Mouse (Mus musculus): ENCODE results near the gene Pgp. TPM values are rescaled to one million over a fixed set of nuclear protein-coding genes. Genes with fewer than 3 reads are reported as not detected.

Pgp gene
- polyA plus RNA-seq, 1 experiment from 2014 or later, result 81.0 TPM

DNA sequence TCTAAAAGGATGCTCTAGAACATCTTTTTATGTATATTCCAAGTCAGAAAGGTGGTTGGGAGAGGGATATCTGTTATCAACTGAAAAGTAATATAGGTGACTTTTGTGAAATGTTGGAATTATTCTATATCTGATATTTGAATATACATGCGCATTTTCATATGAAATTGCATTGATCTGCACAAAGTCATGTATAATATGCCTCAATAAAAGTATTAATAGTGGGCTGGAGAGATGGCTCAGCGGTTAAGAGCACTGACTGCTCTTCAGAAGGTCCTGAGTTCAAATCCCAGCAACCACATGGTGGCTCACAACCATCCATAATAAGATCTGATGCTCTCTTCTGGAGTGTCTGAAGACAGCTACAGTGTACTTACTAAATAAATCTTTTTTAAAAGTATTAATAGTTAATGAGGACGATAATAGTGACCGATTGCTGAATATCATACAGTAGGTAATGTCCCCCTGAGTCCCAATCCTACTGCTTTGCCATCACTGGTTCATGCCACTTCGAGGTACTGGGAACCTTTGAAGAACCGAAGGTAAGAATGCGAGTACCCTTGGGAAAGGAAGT lies 769 bp upstream of the Pgp start:
- ATAC-seq (replicated peaks; ENCODE audit: low FRiP score, low TSS enrichment, low read depth) (no peak), DNase-seq (ENCODE audit: low spot score) (no peak)
- peak overlapping the region; percentile 97 for H3K4me2 ChIP-seq (ENCODE audit: low read length)

DNA sequence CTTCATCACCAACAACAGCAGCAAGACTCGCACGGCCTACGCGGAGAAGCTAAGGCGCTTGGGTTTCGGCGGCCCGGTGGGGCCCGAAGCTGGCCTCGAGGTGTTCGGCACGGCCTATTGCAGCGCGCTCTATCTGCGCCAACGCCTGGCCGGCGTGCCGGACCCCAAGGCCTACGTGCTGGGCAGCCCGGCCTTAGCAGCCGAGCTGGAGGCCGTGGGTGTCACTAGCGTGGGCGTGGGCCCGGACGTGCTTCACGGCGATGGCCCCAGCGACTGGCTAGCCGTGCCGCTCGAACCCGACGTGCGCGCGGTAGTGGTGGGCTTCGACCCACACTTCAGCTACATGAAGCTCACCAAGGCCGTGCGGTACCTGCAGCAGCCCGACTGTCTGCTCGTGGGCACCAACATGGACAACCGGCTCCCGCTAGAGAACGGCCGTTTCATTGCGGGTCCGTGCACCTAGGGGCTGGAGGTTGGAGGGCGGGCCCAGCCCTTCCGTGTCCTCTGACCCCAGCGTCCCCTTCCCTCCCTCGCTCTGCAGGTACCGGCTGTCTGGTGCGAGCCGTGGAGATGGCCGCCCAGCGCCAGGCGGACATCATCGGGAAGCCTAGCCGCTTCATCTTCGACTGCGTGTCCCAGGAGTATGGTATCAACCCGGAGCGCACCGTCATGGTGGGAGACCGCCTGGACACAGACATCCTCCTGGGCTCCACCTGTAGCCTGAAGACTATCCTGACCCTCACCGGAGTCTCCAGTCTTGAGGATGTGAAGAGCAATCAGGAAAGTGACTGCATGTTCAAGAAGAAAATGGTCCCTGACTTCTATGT lies 722 bp downstream of the Pgp start:
- peaks cover 28% of the 10 kb centered on the region for H3K36me3 ChIP-seq (ENCODE audit: control insufficient read depth, insufficient read depth, low read length)
- no peaks in the 10 kb centered on the region for H3K9me3 ChIP-seq (ENCODE audit: control insufficient read depth, low read length)
- H3K4me1 ChIP-seq (replicated peaks; ENCODE audit: control insufficient read depth, insufficient read depth, low read length), result peaks cover 22% of the 10 kb centered on the region
- peak overlapping the region; percentile 71 for H3K27ac ChIP-seq (ENCODE audit: low read depth)
- DNase-seq (ENCODE audit: low spot score), result peak; percentile 65
- H3K9ac ChIP-seq (ENCODE audit: low read length), result peak overlapping the region; percentile 85
- no peaks in the 10 kb centered on the region for H3K27me3 ChIP-seq (replicated peaks; ENCODE audit: control insufficient read depth, insufficient read depth, low read length)
- H3K4me3 ChIP-seq (ENCODE audit: low read depth, low read length), result peak overlapping the region; percentile 91
- 2% methylated on average over 64 of the region's 68 CpGs for WGBS
- peak overlapping the region; percentile 97 for H3K4me2 ChIP-seq (ENCODE audit: low read length)
- ATAC-seq (replicated peaks; ENCODE audit: low FRiP score, low TSS enrichment, low read depth), result peak; percentile 20

More for the DNA sequence above, 769 bp upstream of the Pgp start:
- peaks cover 13% of the 10 kb centered on the region for H3K36me3 ChIP-seq (ENCODE audit: control insufficient read depth, insufficient read depth, low read length)
- H3K4me3 ChIP-seq (ENCODE audit: low read depth, low read length), result peak overlapping the region; percentile 91
- H3K9me3 ChIP-seq (ENCODE audit: control insufficient read depth, low read length), result no peaks in the 10 kb centered on the region
- H3K27ac ChIP-seq (ENCODE audit: low read depth), result peak overlapping the region; percentile 71
- no peaks in the 10 kb centered on the region for H3K27me3 ChIP-seq (replicated peaks; ENCODE audit: control insufficient read depth, insufficient read depth, low read length)
- H3K4me1 ChIP-seq (replicated peaks; ENCODE audit: control insufficient read depth, insufficient read depth, low read length), result peaks cover 22% of the 10 kb centered on the region
- peak overlapping the region; percentile 85 for H3K9ac ChIP-seq (ENCODE audit: low read length)
- WGBS, result 16% methylated on average over 7 of the region's 7 CpGs

DNA sequence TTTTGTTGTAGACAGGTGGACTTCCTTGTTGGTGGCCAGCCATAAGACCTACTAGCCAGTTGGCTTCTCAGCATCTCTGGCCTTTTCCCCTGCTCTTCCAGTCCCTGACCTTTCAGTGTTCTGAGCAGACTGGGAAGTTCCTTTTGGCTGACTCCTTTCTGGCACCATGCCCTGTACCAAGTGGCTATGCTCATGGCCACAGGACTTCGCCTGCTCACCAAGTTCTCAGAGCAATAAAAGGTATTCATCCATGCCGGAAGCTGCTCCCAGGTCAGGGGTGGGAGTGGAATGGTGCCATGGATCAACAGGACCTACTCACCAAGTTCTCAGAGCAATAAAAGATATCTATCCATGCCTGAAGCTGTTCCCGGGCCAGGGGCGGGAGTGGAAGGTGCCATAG lies 2.3 kb downstream of the Pgp start:
- ATAC-seq (replicated peaks; ENCODE audit: low FRiP score, low TSS enrichment, low read depth) (no peak), DNase-seq (ENCODE audit: low spot score) (no peak)
- H3K27me3 ChIP-seq (replicated peaks; ENCODE audit: control insufficient read depth, insufficient read depth, low read length), result no peaks in the 10 kb centered on the region
- H3K4me2 ChIP-seq (ENCODE audit: low read length), result peak overlapping the region; percentile 97
- H3K4me3 ChIP-seq (ENCODE audit: low read depth, low read length), result no peak overlapping the region
- peaks cover 44% of the 10 kb centered on the region for H3K36me3 ChIP-seq (ENCODE audit: control insufficient read depth, insufficient read depth, low read length)
- peaks cover 22% of the 10 kb centered on the region for H3K4me1 ChIP-seq (replicated peaks; ENCODE audit: control insufficient read depth, insufficient read depth, low read length)
- H3K9ac ChIP-seq (ENCODE audit: low read length), result no peak overlapping the region; the same call in 1 of the 2 replicates
- 75% methylated on average over 4 of the region's 4 CpGs for WGBS
- no peaks in the 10 kb centered on the region for H3K9me3 ChIP-seq (ENCODE audit: control insufficient read depth, low read length)
- peak overlapping the region; percentile 40; the same call in 1 of the 2 replicates for H3K27ac ChIP-seq (ENCODE audit: low read depth)

DNA sequence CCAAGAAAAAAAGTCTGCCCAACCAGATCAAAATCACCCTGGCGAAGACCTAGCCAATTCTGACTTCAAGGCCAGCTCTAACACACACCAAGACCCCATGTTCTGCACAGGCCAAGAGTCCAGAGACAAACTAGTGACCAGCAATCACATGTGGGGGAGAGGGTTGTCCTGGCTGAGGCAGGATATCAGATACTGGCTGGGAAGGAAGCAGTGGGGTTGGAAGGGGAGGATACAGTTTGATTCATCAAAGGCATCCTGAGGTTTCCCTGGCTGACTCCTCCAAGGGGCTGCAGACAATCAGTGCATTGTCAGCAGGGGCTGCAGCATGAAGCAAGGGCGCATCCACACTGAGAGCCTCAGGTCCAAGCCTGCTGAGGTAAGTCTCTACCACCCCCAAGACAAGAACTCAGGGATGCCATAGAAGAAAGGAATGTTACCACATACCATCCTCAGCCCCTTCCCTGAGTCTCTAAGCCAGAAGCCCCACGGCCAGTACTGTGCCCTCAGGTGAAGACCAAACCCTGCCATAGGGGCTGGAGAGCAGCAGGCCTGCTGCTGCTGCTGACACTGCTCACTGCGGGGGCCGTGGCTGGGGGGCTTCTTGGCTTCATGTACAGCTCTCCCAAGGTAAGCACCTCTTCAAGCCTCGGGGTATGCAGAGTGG lies 3.6 kb downstream of the Pgp start, which contains the start of gene Bricd5:
Bricd5 (plus strand) TSS at position 273 of the 664 bp plus-strand sequence.
- Histone ChIP-seq H3K27ac (ENCODE audit: low read depth) (peak within 1 kb of the TSS; percentile 40; the same call in 1 of the 2 replicates), H3K4me2 (ENCODE audit: low read length) (peak within 1 kb of the TSS; percentile 97), H3K4me3 (ENCODE audit: low read depth, low read length) (no peak within 1 kb of the TSS), H3K27me3 (replicated peaks; ENCODE audit: control insufficient read depth, insufficient read depth, low read length) (no peaks in the 10 kb centered on the region), H3K4me1 (replicated peaks; ENCODE audit: control insufficient read depth, insufficient read depth, low read length) (peaks cover 29% of the 10 kb centered on the region), H3K9me3 (ENCODE audit: control insufficient read depth, low read length) (no peaks in the 10 kb centered on the region), H3K9ac (ENCODE audit: low read length) (no peak within 1 kb of the TSS), H3K36me3 (ENCODE audit: control insufficient read depth, insufficient read depth, low read length) (peaks cover 44% of the 10 kb centered on the region)
- WGBS, result 74% methylated on average over 6 of the region's 6 CpGs
- no peak for ATAC-seq (replicated peaks; ENCODE audit: low FRiP score, low TSS enrichment, low read depth)
- DNase-seq (ENCODE audit: low spot score), result no peak

DNA sequence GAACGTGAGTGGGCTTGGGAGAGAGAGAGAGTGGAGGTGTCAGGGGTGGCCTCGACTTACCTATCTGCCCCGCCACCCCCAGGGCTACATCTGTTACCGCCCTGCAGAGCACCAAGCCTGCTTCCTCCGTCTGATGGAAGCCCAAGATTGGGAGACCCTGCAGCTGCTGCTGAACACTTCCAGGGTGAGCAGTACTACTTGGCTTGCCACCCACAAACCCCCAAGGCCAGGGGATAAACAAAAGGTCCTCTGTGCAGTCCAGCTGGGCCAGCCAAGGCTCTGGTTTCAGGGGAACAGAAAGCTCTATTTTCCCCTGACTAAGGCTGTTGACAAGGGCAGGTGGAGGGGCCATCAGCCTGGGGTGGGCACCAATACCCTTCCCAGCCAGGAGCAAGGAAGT lies 4.4 kb downstream of the Pgp start:
- no peaks in the 10 kb centered on the region for H3K27me3 ChIP-seq (replicated peaks; ENCODE audit: control insufficient read depth, insufficient read depth, low read length)
- no peaks in the 10 kb centered on the region for H3K9me3 ChIP-seq (ENCODE audit: control insufficient read depth, low read length)
- no peak overlapping the region for H3K4me2 ChIP-seq (ENCODE audit: low read length)
- ATAC-seq (replicated peaks; ENCODE audit: low FRiP score, low TSS enrichment, low read depth) (no peak), DNase-seq (ENCODE audit: low spot score) (no peak)
- H3K27ac ChIP-seq (ENCODE audit: low read depth), result no peak overlapping the region
- 89% methylated on average over 5 of the region's 5 CpGs for WGBS
- peaks cover 44% of the 10 kb centered on the region for H3K36me3 ChIP-seq (ENCODE audit: control insufficient read depth, insufficient read depth, low read length)
- H3K9ac ChIP-seq (ENCODE audit: low read length), result no peak overlapping the region
- no peak overlapping the region for H3K4me3 ChIP-seq (ENCODE audit: low read depth, low read length)
- peaks cover 29% of the 10 kb centered on the region for H3K4me1 ChIP-seq (replicated peaks; ENCODE audit: control insufficient read depth, insufficient read depth, low read length)

DNA sequence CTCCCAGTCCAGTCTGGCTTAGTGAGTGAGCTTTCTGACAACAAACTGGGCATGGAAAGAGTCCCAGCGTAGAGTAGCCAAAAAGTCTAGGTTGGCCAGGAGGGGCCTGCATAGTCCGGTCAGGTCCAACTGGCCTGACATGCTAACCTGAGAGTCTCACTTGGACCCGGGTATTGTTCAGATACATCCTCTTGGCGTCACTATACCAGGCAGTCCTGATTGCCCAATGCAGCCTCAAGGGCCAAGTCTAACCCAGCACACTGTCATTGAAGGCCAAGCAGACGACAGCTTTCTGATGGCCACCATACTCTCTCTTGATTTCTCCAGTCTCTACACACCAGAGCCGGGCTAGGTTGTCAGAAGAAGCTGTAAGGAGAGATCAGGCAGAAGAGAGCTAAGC lies 5.4 kb downstream of the Pgp start:
- WGBS, result 95% methylated on average over 6 of the region's 6 CpGs
- Histone ChIP-seq H3K36me3 (ENCODE audit: control insufficient read depth, insufficient read depth, low read length) (peaks cover 44% of the 10 kb centered on the region), H3K9me3 (ENCODE audit: control insufficient read depth, low read length) (no peaks in the 10 kb centered on the region), H3K27ac (ENCODE audit: low read depth) (no peak overlapping the region), H3K9ac (ENCODE audit: low read length) (no peak overlapping the region), H3K4me3 (ENCODE audit: low read depth, low read length) (no peak overlapping the region), H3K4me1 (replicated peaks; ENCODE audit: control insufficient read depth, insufficient read depth, low read length) (peaks cover 36% of the 10 kb centered on the region), H3K27me3 (replicated peaks; ENCODE audit: control insufficient read depth, insufficient read depth, low read length) (no peaks in the 10 kb centered on the region), H3K4me2 (ENCODE audit: low read length) (no peak overlapping the region)
- no peak for DNase-seq (ENCODE audit: low spot score)
- no peak for ATAC-seq (replicated peaks; ENCODE audit: low FRiP score, low TSS enrichment, low read depth)

DNA sequence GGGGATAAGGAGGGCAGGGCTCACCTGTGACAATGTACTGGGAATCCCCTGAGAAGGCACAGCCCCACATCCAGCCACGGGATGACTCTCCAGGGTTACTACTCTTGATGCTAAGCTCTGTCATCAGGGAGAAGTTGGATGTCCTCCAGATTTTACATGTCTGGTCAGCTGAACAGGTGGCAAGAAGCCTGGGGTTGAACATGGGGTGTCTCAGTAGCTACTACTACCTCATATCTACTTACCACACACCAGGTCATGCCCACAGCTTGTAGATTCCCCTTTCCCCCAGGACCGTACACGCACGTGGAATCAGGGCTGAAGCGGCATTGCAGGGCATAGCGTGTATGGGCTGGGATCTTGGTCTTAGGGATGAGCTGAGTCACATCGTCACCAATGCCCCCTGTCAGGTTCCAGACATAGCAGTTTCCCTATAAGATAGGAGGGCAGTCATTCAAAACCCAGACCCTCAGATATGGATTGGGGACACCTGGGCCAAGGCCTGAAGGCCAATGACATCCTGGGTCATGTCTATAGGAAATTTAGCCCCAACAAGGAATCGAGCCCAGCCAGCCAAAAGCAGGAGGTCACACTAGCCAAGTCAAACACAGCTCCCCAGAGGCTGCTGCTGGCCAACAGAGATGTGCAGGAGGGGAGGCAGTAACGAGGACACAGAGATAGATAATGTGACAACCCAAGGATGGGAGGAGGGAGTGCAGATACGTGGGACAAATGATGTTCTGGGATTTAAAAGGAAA lies 6.0 kb downstream of the Pgp start:
- no peak overlapping the region for H3K4me2 ChIP-seq (ENCODE audit: low read length)
- no peak overlapping the region for H3K4me3 ChIP-seq (ENCODE audit: low read depth, low read length)
- DNase-seq (ENCODE audit: low spot score), result no peak
- 93% methylated on average over 10 of the region's 10 CpGs for WGBS
- peaks cover 44% of the 10 kb centered on the region for H3K36me3 ChIP-seq (ENCODE audit: control insufficient read depth, insufficient read depth, low read length)
- H3K27ac ChIP-seq (ENCODE audit: low read depth), result no peak overlapping the region
- H3K27me3 ChIP-seq (replicated peaks; ENCODE audit: control insufficient read depth, insufficient read depth, low read length), result no peaks in the 10 kb centered on the region
- peaks cover 33% of the 10 kb centered on the region for H3K4me1 ChIP-seq (replicated peaks; ENCODE audit: control insufficient read depth, insufficient read depth, low read length)
- no peaks in the 10 kb centered on the region for H3K9me3 ChIP-seq (ENCODE audit: control insufficient read depth, low read length)
- no peak for ATAC-seq (replicated peaks; ENCODE audit: low FRiP score, low TSS enrichment, low read depth)
- no peak overlapping the region for H3K9ac ChIP-seq (ENCODE audit: low read length)

Measured in intestine, embryonic 14.5 days (tissue).